Mouse (Mus musculus) liver, embryonic 16.5 days (tissue): ENCODE data around the gene Zbtb20. TPM values are rescaled to one million over a fixed set of nuclear protein-coding genes. Genes with fewer than 3 reads are reported as not detected.

Experiments used
- ATAC-seq: fragments of 200-750 bp; cut with Nextera tagmentation; 2 replicates; pipeline ENCODE4 v1.8.0; 2017; ENCODE audit warnings: low read depth, mild to moderate bottlenecking, moderate number of reproducible peaks, moderate library complexity
- H3K27ac ChIP-seq: fragments of 300-500 bp; sonication (generic); 2 replicates; pipeline ENCODE4 v1.5.1; 2014; ENCODE audit warnings: mild to moderate bottlenecking, low read length
- H3K27me3 ChIP-seq: fragments of 300-500 bp; sonication (generic); 2 replicates; pipeline ENCODE4 v1.6.1; 2014; ENCODE audit warnings: low read depth, low read length, mixed read lengths; ENCODE audit not compliant: control insufficient read depth, insufficient read depth
- H3K36me3 ChIP-seq: fragments of 300-500 bp; sonication (generic); 2 replicates; pipeline ENCODE4 v1.6.1; 2014; ENCODE audit warnings: mild to moderate bottlenecking; ENCODE audit not compliant: control insufficient read depth, insufficient read depth
- H3K4me1 ChIP-seq: fragments of 300-500 bp; sonication (generic); 2 replicates; pipeline ENCODE4 v1.6.1; 2014; ENCODE audit warnings: low read depth, low read length, mixed read lengths; ENCODE audit not compliant: control insufficient read depth
- H3K4me2 ChIP-seq: fragments of 300-500 bp; sonication (generic); 2 replicates; pipeline ENCODE4 v1.6.1; 2014; ENCODE audit warnings: low read depth, low read length, mixed read lengths
- H3K4me3 ChIP-seq: fragments of 300-500 bp; sonication (generic); 2 replicates; pipeline ENCODE4 v1.5.1; 2014; ENCODE audit warnings: low read depth, mild to moderate bottlenecking, low read length
- H3K9ac ChIP-seq: fragments of 300-500 bp; sonication (generic); 2 replicates; pipeline ENCODE4 v1.6.1; 2014; ENCODE audit warnings: low read depth, low read length
- H3K9me3 ChIP-seq: fragments of 300-500 bp; sonication (generic); replicated peaks from 2 replicates; pipeline ENCODE4 v1.6.1; 2016; ENCODE audit warnings: low read length; ENCODE audit not compliant: control insufficient read depth
- WGBS: fragments of 180-500 bp; shearing (Covaris S2); extraction: QIAGEN DNeasy Blood & Tissue Kit; methylation state at CpG from one replicate; pipeline ENCODE4 v1.1.7; 2014; ENCODE audit not compliant: insufficient replicate concordance; 5-methylcytosine and 5-hydroxymethylcytosine counted together
- polyA plus RNA-seq: library from polyadenylated mRNA; unstranded; fragments of >200 nt; fragmentation: Nextera tagmentation; extraction: Ambion mirVana; gene quantifications from 2 replicates; pipeline ENCODE4 v1.2.1, GENCODE M21; 2015

Zbtb20 gene
- polyA plus RNA-seq, 1 experiment from 2014 or later: 5.7 TPM

DNA sequence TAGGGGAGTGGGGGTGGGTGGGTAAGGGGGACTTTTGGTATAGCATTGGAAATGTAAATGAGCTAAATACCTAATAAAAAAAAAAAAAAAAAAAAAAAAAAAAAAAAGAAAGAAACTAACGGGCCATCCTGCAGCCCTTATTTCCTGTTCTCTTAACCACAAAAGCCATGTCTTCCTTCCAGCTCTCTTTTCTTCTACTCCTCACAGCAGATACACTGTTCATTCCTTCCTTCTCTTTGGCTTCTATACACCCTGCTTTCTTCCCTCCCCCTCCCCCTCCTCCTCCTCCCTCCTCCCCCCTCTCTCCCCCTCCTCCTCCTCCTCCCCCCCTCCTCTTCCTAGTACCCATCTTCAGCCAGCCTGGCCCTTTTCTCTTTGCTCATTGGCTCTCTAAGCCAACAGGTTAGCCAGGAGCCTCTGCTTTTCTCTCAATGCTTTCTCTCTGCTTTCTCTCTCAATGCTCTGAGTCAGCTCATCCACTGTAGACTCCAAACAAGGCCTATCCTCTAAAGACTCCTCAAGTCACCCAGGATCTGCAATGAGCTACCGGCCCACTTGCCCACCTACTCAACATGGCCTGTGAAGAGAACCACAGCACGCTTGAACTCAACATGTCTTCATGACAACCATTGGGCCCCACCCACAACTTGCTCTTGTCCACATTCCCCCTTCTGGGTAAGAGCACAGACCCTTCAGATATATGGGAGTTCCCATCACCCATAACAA is 774.8 kb downstream of the Zbtb20 start:
- H3K4me1 ChIP-seq: no peaks in the 10 kb centered on the region
- H3K9ac ChIP-seq: no peak overlapping the region
- H3K9me3 ChIP-seq: no peaks in the 10 kb centered on the region
- no peak overlapping the region for H3K4me3 ChIP-seq
- 50% methylated on average over 3 of the region's 3 CpGs for WGBS
- no peaks in the 10 kb centered on the region for H3K36me3 ChIP-seq
- no peak for ATAC-seq
- no peak overlapping the region for H3K27ac ChIP-seq
- no peak overlapping the region for H3K4me2 ChIP-seq
- no peaks in the 10 kb centered on the region for H3K27me3 ChIP-seq

DNA sequence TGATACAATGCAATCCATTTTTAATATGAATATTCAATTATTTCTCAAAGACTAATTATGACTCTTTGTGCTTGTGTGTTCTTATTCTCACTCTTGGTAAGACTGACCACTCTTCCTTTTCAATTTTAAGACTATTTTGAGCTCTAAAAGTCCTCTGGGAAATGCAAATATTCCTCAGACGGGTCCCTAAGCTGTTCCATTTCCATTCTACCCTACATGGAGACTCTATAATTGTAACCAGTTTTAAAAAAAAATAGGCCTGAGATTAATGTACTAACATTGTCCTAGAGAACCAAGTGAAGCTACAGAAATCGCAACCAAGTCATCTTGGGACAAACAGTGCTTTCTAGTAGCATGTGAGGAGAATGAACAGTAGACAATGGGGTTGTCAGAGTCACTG is 777.6 kb downstream of the Zbtb20 start:
- H3K4me1 ChIP-seq: no peaks in the 10 kb centered on the region
- no peak for ATAC-seq
- H3K4me2 ChIP-seq: no peak overlapping the region
- H3K27ac ChIP-seq: no peak overlapping the region
- WGBS: 50% methylated on average over 2 of the region's 2 CpGs
- no peaks in the 10 kb centered on the region for H3K36me3 ChIP-seq
- H3K9me3 ChIP-seq: no peaks in the 10 kb centered on the region
- H3K27me3 ChIP-seq: no peaks in the 10 kb centered on the region
- no peak overlapping the region for H3K4me3 ChIP-seq
- H3K9ac ChIP-seq: no peak overlapping the region

DNA sequence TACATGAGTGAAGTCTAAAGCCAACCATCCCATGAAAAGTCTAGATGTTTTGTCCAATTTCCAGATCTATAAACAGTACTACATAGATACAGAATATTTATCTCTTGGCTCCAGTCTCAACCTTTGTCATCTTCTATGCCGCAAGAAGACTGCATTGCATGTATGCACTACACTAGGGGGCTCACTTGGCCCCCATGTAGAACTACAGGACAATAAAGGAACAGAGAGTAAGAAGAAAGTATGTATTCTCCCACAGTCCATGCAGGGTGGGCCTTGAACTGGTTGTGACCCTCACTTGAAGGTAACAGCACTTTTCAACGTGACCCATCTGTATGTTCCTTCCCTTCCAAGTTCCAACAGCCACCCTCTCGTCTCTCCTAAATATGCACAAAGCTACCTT is 778.6 kb downstream of the Zbtb20 start:
- WGBS: 51% methylated on average over 3 of the region's 3 CpGs
- Histone ChIP-seq H3K36me3 (no peaks in the 10 kb centered on the region), H3K27me3 (no peaks in the 10 kb centered on the region), H3K4me1 (no peaks in the 10 kb centered on the region), H3K4me3 (no peak overlapping the region), H3K9ac (no peak overlapping the region), H3K9me3 (no peaks in the 10 kb centered on the region), H3K4me2 (no peak overlapping the region), H3K27ac (no peak overlapping the region)
- no peak for ATAC-seq

DNA sequence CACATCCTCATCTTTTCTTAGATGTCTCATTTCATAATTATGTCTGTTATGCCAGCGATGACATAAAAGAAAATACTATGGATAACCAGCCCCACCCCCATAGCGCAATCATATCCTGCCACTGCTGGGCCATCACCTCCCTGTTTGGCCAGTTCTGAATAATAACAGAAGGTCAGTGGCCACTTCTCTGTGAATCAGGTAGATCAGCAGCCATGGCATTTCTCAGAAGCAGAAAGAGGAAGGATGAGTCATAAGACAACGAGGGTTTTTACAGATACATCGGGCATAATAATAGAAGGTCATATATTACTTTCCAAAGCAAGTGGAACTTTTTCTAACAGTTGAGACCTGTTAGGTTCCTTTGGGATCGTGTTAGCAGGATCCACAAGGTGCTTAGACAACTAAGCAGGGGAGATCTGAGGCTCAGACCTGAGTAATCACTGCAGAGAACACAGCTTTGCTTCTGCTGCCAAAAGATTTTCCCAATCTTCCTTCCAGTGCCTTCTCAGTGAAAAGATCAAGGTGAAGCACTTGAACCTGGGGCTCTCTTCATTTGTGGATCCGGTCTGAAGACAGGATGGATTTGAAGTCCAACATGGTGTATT is 779.6 kb downstream of the Zbtb20 start:
- Histone ChIP-seq H3K9me3 (no peaks in the 10 kb centered on the region), H3K27ac (no peak overlapping the region), H3K4me2 (no peak overlapping the region), H3K9ac (no peak overlapping the region), H3K27me3 (no peaks in the 10 kb centered on the region), H3K36me3 (no peaks in the 10 kb centered on the region), H3K4me1 (no peaks in the 10 kb centered on the region), H3K4me3 (no peak overlapping the region)
- 50% methylated on average over 6 of the region's 6 CpGs for WGBS
- ATAC-seq: no peak

DNA sequence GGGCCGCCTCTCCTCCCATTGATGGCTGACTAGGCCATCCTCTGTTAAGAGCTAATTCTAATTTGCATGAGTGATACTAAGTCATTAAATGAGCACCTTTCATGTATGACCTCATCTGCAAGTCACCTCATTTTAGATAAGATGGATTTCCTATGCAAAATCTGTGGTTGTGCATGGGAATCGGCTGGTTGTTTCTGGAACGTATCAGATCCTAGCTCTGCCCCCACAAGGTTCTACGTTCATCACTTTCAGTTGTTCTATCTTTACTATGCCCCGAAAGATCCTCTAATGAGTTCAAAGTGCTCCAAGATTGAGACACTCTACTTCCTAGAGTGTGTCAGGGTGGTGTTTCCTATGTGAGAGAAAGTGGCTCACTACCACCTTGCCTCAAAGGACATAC is 785.9 kb downstream of the Zbtb20 start:
- Histone ChIP-seq H3K4me1 (no peaks in the 10 kb centered on the region), H3K4me3 (no peak overlapping the region), H3K9me3 (no peaks in the 10 kb centered on the region), H3K9ac (no peak overlapping the region), H3K4me2 (no peak overlapping the region), H3K27me3 (no peaks in the 10 kb centered on the region), H3K36me3 (no peaks in the 10 kb centered on the region), H3K27ac (no peak overlapping the region)
- ATAC-seq: no peak
- WGBS: 76% methylated on average over 5 of the region's 5 CpGs

DNA sequence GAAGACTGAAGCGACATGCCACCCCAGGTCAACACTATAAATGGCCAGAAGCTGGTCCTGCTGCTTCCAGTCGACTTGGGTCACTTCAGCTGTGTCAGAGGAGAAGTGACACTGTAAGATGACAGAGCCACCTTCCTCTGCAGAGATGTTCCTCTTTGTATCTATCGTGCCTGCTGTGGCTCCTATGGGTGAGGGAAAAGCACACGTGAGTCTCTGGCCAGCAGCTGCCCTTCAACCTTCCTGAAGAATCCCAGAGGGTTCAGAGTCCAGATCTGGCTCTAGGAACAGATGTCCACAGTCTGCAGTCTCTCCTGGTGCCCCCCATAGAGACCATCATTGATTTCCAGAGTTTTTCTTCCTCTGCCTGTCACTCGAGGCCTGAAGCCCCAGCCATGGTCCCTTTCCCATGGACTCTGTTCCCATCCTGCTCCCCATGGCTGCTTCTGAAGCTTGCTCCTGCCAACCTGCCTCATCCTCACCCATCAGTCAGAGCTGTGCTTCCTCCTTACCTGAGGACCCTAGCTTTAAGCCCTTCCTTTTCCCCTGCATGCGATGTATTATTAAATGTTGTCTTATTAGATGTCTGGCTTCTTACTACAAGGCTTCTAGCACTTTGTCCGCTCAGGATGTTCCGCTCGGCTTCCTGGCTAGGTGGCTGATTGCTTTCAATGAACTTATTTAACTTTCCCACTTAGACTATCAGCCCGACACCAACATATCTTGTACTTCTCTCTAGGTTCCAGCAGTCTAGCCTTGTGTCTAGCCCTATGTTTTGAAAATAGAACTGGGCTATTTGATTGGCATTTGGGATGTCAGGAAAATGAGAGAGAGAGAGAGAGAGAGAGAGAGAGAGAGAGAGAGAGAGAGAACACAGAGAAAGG is 786.7 kb downstream of the Zbtb20 start:
- Histone ChIP-seq H3K9me3 (no peaks in the 10 kb centered on the region), H3K4me3 (no peak overlapping the region), H3K27me3 (no peaks in the 10 kb centered on the region), H3K4me2 (no peak overlapping the region), H3K4me1 (no peaks in the 10 kb centered on the region), H3K9ac (no peak overlapping the region), H3K27ac (no peak overlapping the region), H3K36me3 (no peaks in the 10 kb centered on the region)
- WGBS: 64% methylated on average over 10 of the region's 10 CpGs
- no peak for ATAC-seq

DNA sequence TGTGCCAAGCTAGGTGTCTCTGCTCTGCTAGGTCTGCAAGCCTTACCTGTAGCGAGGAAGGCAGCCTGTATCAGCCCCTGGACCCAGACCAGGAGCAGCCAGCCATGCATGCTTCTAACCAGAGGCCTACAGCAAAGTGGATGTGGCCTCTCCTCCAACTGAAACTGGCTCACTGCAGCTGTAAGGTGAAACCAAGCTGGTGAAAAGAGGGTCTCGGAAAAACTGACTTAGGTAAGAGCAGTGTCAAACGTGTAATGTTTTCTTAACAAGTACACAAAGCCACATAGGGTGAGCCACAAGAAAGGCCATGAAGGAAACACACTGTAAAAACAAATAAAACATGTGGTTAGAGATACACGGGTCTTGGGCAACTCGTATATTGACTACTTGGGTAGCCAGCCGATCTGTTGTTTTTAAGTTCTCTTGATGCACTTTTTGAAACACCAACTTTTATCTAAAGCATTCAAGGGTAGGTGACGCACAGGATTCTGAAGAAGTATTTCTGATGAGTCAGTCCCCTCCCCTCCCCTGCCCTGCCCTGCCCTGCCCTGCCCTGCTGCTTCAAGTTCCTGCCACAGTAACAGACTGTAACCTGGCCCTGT is 788.4 kb downstream of the Zbtb20 start, which contains the start of gene Tigit:
Tigit (minus strand) TSS at position 169 of the 602 bp plus-strand sequence.
- Histone ChIP-seq H3K9ac (no peak within 1 kb of the TSS), H3K36me3 (no peaks in the 10 kb centered on the region), H3K27ac (no peak within 1 kb of the TSS), H3K4me3 (no peak within 1 kb of the TSS), H3K9me3 (no peaks in the 10 kb centered on the region), H3K27me3 (no peaks in the 10 kb centered on the region), H3K4me1 (no peaks in the 10 kb centered on the region), H3K4me2 (no peak within 1 kb of the TSS)
- ATAC-seq: no peak
- WGBS: 47% methylated on average over 7 of the region's 7 CpGs

DNA sequence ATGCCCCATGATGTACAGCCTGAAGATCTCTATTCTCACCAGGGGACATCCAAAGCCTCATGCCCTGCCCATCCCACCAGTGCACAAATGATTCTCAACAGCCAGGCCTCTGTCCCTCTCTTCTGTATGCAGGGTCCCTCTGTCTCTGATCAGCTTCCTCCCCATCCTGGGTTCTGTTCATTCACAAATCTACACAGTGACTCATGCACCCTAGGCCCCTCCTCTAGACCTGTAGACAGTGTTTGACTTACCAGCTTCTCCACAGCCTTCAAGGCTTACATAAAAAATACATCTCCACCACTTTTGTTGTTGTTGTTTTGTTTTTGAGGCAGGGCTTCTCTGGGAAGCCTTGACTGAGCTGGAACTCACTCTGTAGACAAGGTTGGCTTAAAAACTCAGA is 789.2 kb downstream of the Zbtb20 start:
- no peak overlapping the region for H3K9ac ChIP-seq
- no peaks in the 10 kb centered on the region for H3K27me3 ChIP-seq
- H3K4me2 ChIP-seq: no peak overlapping the region
- H3K4me3 ChIP-seq: no peak overlapping the region
- H3K4me1 ChIP-seq: no peaks in the 10 kb centered on the region
- H3K27ac ChIP-seq: no peak overlapping the region
- no peaks in the 10 kb centered on the region for H3K36me3 ChIP-seq
- H3K9me3 ChIP-seq: no peaks in the 10 kb centered on the region
- ATAC-seq: no peak
